ENCODE assay signal across 9 mouse cellular contexts in genomic region chr13:23990928-23991327, GRCm38 (mm10). TPM values are rescaled to one million over a fixed set of nuclear protein-coding genes. Genes with fewer than 3 reads are reported as not detected.
DNase-seq lines count a peak whose midpoint lies in the region; ATAC-seq lines count a peak whose summit lies in the region.
"Had no signal": no experiment of that assay in that cellular context is flagged by ENCODE, and none has a peak within 500 bp of the region (broad histone marks: within the 10 kb centered on the region; RNA-seq: fewer than 3 reads in every experiment).

Scgn (minus strand) TSS chr13:23991214.

- H3K9me3 ChIP-seq in kidney, embryonic 16.5 days (ENCODE audit: low read length) = no peaks in the 10 kb centered on the region

- H3K27ac ChIP-seq in kidney, embryonic 16.5 days (ENCODE audit: low read length) = no peak within 1 kb of the TSS

- H3K4me2 ChIP-seq in kidney, embryonic 16.5 days (replicated peaks; ENCODE audit: low read depth, low read length) = no peak within 1 kb of the TSS

- WGBS in kidney, embryonic 16.5 days = 1% methylated on average over 20 of the region's 20 CpGs

- peak; percentile 67; the same call in 1 of the 2 replicates for ATAC-seq in kidney, embryonic 16.5 days (ENCODE audit: low FRiP score, low TSS enrichment)
- peak; percentile 80 for ATAC-seq in megakaryocyte progenitor cell, adult 5-6 weeks (replicated peaks; ENCODE audit: poor library complexity)
- ATAC-seq in inflammation-experienced regulatory T-cells, adult 6 months = no peak

- 0 out of 2 replicates have a peak, but pooled peaks cover 3% of the 10 kb centered on the region for H3K4me1 ChIP-seq in kidney, embryonic 16.5 days (ENCODE audit: insufficient read depth, low read length)

- peaks cover 16% of the 10 kb centered on the region for H3K27me3 ChIP-seq in kidney, embryonic 16.5 days (ENCODE audit: insufficient read depth, low read length)

- no peak within 1 kb of the TSS for H3K4me3 ChIP-seq in kidney, embryonic 16.5 days (ENCODE audit: low read length)
- H3K4me3 ChIP-seq: erythroblast, embryonic 14.5 days had no signal

- peak; percentile 41 to 51 for DNase-seq in right cerebral cortex, postnatal 10 days (ENCODE audit: low spot score in 2 of 2)
- no peak for DNase-seq in right cerebral cortex, adult 18-20 months
- DNase-seq in c-Kit-positive CD71-negative TER-119-negative erythroid progenitor cells, embryonic 14.5 days (ENCODE audit: low read depth) = peak; percentile 62
- peak; percentile 9 for DNase-seq in heart, adult 8-10 months (ENCODE audit: low spot score)
- peak; percentile 25 to 78 for DNase-seq in spleen, postnatal 4 days (ENCODE audit: low spot score in 2 of 2)

- no peak within 1 kb of the TSS for H3K9ac ChIP-seq in kidney, embryonic 16.5 days (replicated peaks; ENCODE audit: low read length)

- no peaks in the 10 kb centered on the region for H3K36me3 ChIP-seq in kidney, embryonic 16.5 days (ENCODE audit: insufficient read depth, low read length)

RNA-seq across cellular contexts. Expression of gene Scgn, which starts in this region (rescaled TPM):
- not detected for total RNA-seq in heart, adult 8-10 months (2022)
- 0.17 TPM in 1 of 2 replicates, not detected in the other for polyA plus RNA-seq in kidney, embryonic 16.5 days (2015; fragmentation: Nextera tagmentation; extraction: Ambion mirVana)
- not detected in 2 replicates for total RNA-seq in megakaryocyte progenitor cell, adult 5-6 weeks (2015)
- total RNA-seq in megakaryocyte progenitor cell, adult 5-6 weeks (2017) = not detected in 2 replicates
- polyA plus RNA-seq in inflammation-experienced regulatory T-cells, adult 6 months (2017; shearing (Covaris generic)) = not detected
- polyA plus RNA-seq: erythroblast, embryonic 14.5 days had no signal

Comparison
In these comparisons a context has a peak if more than half of its experiments do, and no peak if none do; other contexts are left out.
1. Peak in DNase-seq in heart, adult 8-10 months; RNA of the gene not detected or under 1 TPM.
2. Peak in ATAC-seq in kidney, embryonic 16.5 days; RNA of the gene not detected or under 1 TPM.
3. Peak in ATAC-seq in megakaryocyte progenitor cell, adult 5-6 weeks; RNA of the gene not detected or under 1 TPM.